Mouse (Mus musculus) frontal cortex, postnatal 25 days (tissue): ENCODE results near the gene Lrp4.
A peak's percentile ranks its signal among the peaks of the same experiment; 100 is the strongest.

ENCODE experiments used
- DNase-seq, 2 experiments: peaks; one replicate each; pipeline ENCODE4 v3.0.0; 2022; ENCODE audit warnings: low spot score in 2 of 2

Lrp4 gene

DNA sequence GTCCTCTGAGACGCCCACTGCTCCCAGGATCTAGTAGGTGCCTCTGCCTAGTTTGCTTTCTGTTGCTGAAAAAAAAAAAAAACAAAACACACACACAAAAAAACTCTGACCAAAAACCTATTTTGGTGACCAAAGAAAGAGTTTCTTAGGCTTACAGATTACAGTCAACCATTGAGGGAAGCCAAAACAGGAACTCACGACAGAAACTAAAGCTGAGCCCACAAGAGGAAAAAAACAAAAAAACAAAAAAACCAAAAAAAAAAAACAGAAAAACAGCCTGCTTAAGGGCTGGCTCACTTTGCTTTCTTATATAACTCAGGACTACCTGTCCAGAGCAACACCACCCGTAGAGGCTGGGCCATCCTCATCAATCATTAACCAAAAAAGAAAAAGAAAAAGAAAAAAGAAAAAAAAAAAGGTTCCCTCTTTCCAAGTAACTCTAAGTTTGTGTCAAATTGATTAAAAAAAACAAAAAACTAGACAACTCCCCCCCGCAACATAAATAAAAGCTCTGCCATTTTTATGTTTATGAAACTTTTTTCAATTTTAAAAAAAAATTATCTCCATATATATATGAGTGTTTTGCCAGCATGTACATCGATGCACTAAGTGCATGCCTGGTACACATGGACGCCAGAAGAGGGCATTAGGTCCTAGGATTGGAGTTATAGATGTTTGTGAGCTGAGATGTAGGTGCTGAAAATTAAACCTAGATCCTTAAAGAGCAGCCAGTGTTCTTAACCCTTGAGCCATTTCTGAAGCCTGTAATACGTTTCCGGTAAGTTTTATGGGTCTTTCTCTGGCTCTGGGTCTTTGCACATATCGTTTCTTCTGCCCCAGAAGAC is 3.9 kb upstream of the Lrp4 start:
- DNase-seq = no peak

- no peak for DNase-seq
Observed at GRCm38 (mm10) chr2:91454434-91454833, 2.9 kb upstream of the Lrp4 start.

DNA sequence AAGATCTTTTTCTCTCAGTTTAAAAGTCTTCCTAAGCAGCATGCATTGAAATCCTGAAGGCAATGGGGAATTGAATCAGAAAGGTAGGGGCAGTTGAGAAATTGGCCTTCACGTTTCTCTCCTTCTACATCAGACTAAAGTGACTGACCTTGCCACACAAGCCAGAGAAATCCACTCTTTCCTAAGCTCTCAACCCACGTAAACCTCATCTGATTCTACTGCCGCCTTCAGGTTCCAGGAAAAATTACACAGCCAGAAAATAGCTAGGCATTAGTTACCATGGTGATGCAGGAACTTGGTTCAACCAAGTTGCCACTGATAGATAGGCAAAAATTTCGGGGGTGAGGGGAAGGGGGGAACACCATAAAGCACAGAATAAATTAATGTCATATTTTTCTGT is 1.5 kb upstream of the Lrp4 start:
- peak in 1 of 2 experiments; percentile 35 for DNase-seq

- no peak for DNase-seq
Observed at GRCm38 (mm10) chr2:91456491-91457100, 715 bp upstream of the Lrp4 start.

- no peak for DNase-seq
Observed at GRCm38 (mm10) chr2:91457656-91458251, 443 bp downstream of the Lrp4 start.

DNA sequence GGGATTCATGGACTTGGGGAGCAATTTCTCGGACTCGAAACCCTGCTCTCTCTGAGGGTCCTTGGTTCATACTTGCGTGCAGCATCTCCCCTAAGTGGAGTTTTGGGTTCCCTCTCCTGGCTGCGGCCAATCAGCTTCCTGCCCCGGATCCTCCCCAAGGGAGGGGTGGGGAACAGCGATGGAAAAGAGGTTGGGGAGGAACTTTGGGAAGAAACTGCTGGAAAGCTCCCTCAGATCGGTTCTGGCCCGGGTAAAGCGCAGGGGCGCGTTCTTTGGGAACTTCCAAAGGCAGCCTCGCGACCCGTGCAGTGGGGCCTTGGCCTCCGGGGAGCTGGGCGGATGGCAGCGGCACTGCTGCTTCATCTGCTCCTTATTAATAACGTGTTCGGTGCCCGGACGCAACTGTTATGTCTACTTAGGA is 951 bp downstream of the Lrp4 start:
- DNase-seq = no peak

- DNase-seq = no peak
Observed at GRCm38 (mm10) chr2:91458673-91459391, 1.5 kb downstream of the Lrp4 start.

- DNase-seq = no peak
Observed at GRCm38 (mm10) chr2:91460076-91460475, 2.8 kb downstream of the Lrp4 start.

DNA sequence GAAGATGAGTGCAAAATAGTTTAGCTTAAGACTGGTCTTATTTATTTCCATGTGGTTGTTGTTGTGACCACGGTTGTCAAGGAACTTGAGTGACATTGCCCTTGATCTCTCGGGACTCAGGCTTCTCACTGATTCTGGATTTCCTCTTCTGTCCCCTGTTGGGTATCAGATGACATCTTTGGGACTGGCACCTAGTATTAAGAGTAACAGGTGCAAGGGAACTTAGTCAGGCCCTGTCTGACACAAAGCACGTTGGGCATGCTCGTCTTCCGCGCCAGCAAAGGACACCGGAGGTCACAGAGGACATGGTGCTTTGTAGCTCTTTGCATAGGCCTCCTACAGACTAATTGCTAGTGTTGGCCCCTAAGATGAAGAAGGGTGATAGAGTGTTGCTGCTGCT is 3.5 kb downstream of the Lrp4 start:
- no peak for DNase-seq

- DNase-seq = no peak
Observed at GRCm38 (mm10) chr2:91461341-91461740, 4.0 kb downstream of the Lrp4 start.

DNA sequence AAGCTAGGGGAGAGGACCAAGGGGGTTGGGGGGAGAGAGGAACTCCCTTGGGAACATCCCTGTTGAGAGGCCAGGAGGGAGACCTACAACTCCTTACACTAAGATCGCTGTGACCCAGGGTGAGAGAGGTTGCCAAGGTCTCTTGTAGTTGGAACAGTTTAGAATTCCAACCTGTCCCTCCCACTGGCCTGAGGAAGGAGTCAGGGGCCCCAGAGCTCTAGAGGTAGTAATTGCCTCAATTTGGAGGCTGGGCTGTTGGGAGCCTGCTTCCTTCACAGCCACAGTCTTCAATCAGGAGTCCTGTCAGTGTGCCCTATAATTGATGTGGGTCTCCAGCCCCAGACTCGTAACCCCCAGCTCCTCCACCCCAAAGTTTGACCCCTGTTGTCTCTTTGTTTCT is 4.9 kb downstream of the Lrp4 start:
- no peak for DNase-seq

DNA sequence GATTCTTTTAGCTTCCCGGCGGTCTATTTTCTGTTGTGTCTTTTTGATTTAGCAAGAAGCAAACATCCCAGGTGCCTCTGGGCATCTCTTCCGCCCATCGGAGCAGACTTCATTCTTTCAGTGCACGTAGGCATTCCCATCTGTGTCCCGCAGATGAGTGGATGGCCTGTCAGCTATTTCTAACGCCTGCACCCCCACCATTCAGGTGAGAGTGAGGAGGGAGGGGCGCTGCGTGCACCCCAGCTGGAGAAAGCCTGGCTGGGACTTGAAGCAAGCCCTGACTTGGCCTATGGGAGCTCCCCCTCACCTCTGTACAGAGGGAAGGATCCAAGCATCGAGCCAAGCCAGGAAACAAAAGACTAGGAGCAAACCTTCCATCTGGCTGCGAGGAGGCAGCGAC is 5.4 kb downstream of the Lrp4 start:
- DNase-seq = no peak

GRCm38 (mm10) chr2:91465934-91466333 is 8.6 kb downstream of the Lrp4 start:
- DNase-seq = no peak

DNA sequence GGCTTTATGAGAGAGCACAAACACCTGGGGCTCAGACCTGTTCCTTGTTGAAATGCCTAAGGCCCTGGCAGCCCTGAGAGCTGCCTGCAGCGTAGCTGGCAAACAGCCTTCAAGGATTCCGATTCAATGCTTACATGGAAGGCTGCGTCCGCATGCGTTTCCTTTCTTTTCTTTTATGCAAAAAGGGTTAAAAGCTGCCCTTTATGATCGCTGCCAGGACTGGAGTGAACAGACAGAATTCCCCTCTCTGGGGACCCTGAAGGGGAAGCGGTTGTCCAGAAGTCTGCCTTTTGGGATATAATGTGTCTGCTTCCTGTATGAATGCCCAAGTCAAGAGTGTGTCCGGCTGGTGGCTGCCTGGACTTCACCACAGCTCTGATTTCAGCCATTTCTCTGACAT is 10.3 kb downstream of the Lrp4 start:
- no peak for DNase-seq

DNA sequence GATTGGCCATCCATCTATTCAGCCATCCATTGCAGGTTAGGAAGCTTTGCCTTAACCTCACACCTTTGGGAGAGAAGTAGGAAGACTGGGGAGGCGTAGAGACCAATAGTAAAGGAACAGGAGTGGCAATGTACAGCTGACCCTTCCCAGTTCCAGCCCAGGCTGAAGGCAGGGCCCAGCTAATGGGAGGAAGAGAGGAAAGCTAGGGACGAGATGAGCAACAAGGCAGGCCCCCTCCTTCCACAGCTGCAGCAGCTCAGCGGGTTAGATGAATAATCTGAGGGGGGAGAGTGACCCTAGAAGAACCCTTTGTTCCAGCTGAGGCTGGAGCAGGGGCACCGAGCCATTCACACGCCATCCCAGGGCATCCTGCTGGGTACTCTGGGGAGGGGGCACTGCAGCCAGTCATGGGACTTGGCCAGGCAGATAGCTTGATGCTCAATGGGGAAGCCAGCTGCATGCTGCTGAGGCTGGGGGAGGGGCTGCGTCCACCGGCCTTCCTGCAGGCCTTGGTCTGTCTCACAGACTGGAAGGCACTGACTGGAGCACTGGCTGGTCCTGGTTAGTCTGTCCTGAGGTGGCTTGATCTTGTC is 12.8 kb downstream of the Lrp4 start:
- DNase-seq = no peak

DNA sequence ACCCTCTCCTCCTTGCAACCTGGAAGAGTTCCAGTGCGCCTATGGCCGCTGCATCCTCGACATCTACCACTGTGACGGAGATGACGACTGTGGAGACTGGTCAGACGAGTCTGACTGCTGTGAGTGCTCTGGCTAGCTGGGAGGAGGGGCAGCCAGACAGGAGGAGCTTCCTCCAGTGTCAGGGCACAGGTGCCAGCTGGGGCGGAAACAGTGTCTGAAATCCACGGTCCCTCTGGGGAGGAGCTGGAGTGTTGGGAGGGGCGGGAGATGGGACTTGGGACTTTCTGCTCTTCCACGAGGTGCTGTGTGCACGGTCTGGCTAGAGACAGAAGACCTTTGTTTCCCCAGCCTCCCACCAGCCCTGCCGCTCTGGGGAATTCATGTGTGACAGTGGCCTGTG is 17.0 kb downstream of the Lrp4 start:
- DNase-seq = no peak

DNA sequence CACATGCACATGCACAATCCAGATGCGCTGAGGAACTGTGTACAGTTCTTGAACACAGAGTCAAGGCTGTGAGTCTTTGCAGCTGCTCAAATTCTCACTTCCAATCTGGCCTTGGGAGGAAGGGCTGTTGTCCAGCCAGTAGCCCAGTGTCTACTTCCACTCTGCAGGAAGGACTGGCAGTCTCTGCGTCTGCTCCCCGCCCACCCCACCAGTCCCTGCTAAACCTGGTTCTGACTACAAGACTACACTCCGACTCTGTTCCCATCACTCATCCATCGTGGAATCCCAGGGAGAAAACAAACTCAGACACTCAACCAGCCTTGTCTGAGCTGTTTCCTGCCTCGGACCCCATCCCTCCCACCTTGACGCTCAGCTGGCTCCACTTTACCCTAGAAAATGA is 18.5 kb downstream of the Lrp4 start:
- DNase-seq = no peak

- DNase-seq = no peak
Observed at GRCm38 (mm10) chr2:91476251-91476661, 18.9 kb downstream of the Lrp4 start.

GRCm38 (mm10) chr2:91476841-91477240 is 19.5 kb downstream of the Lrp4 start:
- no peak for DNase-seq

GRCm38 (mm10) chr2:91480399-91480801 is 23.1 kb downstream of the Lrp4 start:
- DNase-seq = no peak

- DNase-seq = peak in 1 of 2 experiments; percentile 46
Observed at GRCm38 (mm10) chr2:91480805-91481514, 23.6 kb downstream of the Lrp4 start.
